Mouse (Mus musculus): ENCODE results near the gene Tspan14.

Tspan14 gene

GRCm38 (mm10) chr14:40917632-40918031, 49.0 kb downstream of the Tspan14 start:
- DNase-seq (ENCODE audit: low spot score in 2 of 2), result peak; percentile 76 to 90

- no peak for DNase-seq (ENCODE audit: low spot score in 2 of 2)
Measured at GRCm38 (mm10) chr14:40916667-40917066, 49.9 kb downstream of the Tspan14 start.

DNA sequence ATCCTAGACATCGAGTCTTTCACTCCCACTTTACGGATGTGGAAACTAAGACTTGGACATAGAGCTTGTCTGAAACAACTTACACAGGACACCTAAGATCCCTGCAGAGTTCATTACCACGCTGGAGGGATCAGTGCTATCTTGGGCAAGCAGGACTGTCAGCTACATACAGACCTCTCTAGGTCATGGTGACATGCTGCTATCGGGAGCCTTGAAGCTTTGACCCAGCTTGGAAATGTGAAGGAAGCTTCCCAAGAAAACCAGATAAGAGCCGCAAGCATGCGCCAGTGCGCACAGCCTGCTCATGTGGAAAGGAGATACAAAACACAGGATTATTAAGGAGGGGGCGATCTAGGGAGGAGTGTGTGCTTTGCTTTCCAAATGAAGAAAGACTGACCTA, 50.8 kb downstream of the Tspan14 start:
- no peak for DNase-seq (ENCODE audit: low spot score in 2 of 2)

- DNase-seq (ENCODE audit: low spot score in 2 of 2), result no peak
Measured at GRCm38 (mm10) chr14:40914701-40915100, 51.9 kb downstream of the Tspan14 start.

DNA sequence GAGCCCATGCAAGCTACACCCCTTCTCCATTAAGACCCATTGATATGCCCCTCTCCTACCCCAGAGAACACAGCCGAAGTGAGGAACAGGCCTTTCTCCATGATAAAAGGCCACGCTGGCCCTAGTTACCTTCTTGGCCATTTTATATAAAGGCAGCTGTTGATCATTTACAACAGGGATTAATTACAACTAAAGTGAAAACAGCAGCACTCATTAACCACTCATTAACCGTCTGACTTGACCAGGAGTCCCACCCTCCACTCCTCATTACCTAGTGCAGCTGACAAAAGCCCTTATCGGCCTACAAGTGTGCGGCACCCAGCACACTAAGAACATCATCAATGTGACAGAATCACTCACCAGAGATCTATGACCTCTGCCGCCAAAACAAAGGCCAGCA, 52.9 kb downstream of the Tspan14 start:
- DNase-seq (ENCODE audit: low spot score in 2 of 2), result no peak

- no peak for DNase-seq (ENCODE audit: low spot score in 2 of 2)
Measured at GRCm38 (mm10) chr14:40911529-40911928, 55.1 kb downstream of the Tspan14 start.

DNA sequence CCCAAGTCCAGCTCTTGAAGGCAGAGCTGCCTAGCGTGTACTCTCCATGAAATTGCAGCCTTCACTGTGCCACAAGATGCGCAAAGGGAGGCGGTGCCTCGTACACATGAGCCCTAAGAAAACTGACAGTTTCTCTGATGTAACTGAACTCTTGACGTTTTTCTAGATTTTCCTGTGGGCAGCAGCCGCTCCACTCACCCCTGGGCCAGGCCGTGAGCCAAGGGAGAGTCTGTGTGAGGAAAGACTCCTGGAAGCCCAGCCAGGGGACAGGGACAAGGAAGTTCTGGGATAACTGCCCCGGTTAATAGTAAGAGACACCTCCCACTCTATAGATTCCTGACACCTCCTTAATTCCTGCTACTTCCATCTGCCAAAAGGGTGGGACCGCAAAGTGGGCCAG, 57.8 kb downstream of the Tspan14 start:
- no peak for DNase-seq (ENCODE audit: low spot score in 2 of 2)

GRCm38 (mm10) chr14:40906770-40907169, 59.8 kb downstream of the Tspan14 start:
- no peak for DNase-seq (ENCODE audit: low spot score in 2 of 2)

- DNase-seq (ENCODE audit: low spot score in 2 of 2), result no peak
Measured at GRCm38 (mm10) chr14:40905813-40906212, 60.8 kb downstream of the Tspan14 start.

DNA sequence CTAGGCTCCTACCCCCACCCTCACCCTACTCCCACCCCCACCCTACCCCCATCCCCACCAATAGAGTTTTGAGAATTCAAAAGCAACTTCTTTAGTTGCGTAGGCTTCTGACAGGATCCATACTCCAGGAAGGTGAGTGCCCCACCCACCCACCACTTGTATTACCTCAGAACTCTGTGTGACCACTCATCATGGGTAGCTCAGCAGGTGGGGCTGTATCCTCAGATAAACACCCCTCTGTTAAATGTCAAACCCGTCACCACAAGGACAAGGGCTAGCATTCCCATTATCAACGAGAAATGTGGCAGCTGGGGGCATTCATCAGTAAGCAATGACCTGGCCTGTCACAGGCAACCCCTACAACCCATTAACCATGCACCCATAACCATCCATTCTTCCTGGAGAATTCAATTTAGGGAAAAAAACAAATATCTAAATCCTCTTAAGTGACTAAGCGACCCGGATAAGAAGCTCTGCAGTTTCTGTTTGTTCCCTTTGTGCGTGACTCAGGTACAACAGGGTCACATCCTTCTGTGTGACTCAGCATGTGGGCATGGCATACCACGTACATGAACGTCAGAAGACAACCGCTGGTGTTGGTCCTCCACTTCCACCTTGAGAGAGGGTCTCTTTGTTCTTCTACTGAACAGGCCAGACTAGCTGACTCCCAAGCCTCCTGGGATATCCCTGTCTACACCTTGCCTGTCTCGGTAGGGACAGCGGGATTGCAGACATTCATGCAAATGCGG, 64.1 kb downstream of the Tspan14 start:
- DNase-seq (ENCODE audit: low spot score in 2 of 2), result no peak

DNA sequence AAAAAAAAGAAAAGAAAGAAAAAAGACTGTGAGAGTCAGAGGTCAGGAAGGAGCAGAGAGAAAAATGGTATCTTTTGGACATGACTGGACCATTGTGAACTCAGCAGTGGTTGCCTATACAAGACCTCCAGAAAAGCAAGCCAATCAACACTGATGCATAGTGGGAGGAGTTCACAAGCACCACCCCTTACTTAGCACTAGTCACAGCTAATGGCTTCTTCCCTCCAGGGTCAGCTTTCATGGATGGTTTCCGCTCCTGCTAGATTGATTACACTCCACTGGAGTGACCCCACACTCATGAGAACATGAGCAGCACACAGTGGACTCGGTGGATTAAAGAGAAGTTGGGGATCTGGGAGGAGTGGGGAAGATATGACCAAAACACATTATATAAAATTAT, 66.3 kb downstream of the Tspan14 start:
- no peak for DNase-seq (ENCODE audit: low spot score in 2 of 2)

DNA sequence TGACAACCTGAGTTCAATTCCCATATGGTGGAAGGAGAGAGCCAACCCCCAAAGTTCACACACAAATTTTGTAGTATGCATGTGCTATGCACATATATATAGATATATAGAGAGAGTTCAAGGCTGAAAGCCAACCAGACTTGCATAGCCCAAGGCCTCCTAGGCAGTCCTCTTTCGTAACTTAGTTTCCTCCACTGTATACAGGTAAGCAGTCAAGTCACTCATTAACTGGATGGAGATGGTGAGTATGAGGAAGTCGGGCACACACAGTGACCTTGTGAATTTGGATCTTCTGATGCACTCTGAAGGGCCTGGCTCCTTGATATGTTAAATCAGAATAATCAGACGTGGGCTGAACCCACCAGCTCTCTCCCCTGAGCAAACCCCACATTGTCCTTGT, 68.7 kb downstream of the Tspan14 start:
- no peak for DNase-seq (ENCODE audit: low spot score in 2 of 2)

GRCm38 (mm10) chr14:40895681-40896080, 70.9 kb downstream of the Tspan14 start:
- no peak for DNase-seq (ENCODE audit: low spot score in 2 of 2)

DNA sequence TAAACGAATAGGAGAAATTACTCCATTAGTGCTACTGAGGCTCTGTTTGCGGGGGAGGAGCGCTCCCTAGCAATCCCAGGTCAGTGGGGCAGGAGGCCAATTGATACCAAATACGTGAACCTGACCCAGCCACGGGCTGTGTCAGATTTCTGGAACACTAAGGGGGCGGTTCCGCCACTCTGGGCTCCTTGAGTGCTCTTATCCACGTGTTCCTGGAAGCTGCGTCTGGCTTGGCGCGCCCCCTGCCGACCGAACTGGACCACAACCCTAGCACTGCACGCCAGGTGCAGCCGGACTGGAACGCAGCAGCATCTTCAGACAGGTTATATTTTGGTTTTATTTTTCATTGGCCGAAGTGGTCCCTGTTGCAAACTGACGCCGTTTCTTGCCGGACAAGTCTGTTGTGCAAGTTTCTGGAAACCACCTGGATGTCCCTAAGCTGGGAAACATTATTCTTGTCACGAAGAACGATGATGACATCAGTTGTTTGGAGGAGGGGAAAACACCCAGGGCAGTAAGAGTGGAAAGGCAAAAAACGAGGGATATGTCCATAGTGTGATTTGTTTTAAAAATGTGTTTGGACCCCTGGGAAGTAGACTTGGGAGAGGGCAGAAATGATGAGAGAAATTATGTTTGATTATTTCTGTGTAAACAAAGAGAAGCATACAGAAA, 71.9 kb downstream of the Tspan14 start:
- peak; percentile 25 to 48 for DNase-seq (ENCODE audit: low spot score in 2 of 2)

DNA sequence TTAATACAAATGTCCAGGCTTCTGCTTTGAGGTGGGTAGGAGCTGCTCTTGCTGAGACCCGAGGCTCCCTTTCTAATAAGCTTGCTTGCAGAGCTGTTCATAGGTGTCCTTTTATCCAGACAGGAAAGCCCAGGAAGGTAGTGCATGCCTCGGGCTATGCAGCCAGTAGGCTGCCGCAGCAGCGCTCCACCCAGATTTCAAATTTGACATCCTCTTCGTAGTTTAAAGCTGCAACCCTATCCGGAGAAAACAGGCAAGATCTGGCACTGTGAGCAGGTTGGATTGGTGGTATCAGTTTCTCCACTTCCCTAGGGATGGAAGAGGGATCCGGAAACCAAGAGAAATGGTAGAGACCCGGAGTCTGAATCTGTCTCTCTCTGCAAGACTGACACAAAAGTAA, 72.7 kb downstream of the Tspan14 start:
- DNase-seq (ENCODE audit: low spot score in 2 of 2), result no peak

GRCm38 (mm10) chr14:40893196-40893595, 73.4 kb downstream of the Tspan14 start, which contains the start of gene Sh2d4b:
Gene Sh2d4b, minus strand, starts transcription at chr14:40893266.
- no peak for DNase-seq (ENCODE audit: low spot score in 2 of 2)

DNA sequence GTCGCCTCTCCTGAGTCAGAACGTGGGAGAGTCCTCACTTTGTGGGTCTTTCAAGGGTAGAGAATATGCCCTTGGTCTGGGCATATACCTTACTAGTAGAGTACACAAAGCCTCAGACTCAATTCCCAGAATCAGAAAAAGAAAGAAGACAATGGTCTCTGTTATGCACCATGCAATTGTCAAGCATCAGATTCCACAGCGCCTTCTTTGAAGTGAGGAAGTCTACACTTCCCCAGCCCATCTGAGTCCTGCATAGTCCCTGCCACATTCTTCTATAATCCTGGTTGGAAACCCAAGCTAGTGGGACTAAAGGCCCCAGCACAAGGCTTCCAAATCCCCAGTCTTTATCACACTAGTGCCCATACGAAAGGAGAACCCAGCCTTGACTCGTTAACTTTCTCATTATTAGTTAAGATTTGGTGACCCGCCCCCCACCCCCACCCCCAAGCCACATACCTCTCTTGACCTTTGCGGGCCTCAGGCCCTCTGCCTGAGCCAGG, 74.2 kb downstream of the Tspan14 start:
- DNase-seq (ENCODE audit: low spot score in 2 of 2), result no peak

DNA sequence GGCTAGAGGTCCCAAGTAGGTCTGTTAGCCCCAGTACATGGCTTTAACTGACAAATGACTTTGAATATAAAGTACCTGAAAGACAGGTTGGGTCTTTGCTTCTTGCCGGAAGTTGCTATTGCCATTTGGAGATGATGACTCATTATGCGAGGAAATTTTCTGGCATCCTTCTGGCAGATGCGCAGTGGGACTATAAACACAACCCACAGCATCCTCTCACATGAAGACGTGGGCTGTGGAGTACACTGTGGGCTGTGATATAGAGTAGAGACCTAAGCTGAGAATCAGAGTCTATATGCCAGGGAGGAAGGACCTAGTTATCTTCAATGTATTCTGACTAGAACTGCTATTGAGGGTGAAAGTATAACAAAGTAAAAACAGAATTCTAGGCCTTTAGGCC, 75.1 kb downstream of the Tspan14 start:
- no peak for DNase-seq (ENCODE audit: low spot score in 2 of 2)

DNA sequence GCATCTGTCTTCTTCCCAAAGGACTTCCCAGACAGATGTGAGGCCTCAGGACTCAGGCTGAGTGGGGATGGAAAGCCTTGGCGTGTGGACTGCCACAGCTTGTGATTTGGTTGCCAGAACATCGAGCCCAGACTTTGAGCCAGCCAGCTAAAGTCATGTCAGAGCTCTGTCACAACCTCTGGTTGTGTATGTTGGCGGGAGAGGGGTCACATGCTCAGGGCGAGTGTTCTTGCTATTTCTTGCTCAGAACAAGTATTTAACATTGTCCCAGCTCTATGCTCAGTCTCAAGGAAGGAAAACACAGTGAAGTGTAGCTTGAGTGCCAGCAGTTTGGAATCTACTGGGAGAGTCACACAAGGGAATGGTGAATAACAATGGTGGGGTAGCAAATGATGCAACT, 76.9 kb downstream of the Tspan14 start:
- no peak for DNase-seq (ENCODE audit: low spot score in 2 of 2)

- DNase-seq (ENCODE audit: low spot score in 2 of 2), result no peak
Measured at GRCm38 (mm10) chr14:40889181-40889580, 77.4 kb downstream of the Tspan14 start.

DNA sequence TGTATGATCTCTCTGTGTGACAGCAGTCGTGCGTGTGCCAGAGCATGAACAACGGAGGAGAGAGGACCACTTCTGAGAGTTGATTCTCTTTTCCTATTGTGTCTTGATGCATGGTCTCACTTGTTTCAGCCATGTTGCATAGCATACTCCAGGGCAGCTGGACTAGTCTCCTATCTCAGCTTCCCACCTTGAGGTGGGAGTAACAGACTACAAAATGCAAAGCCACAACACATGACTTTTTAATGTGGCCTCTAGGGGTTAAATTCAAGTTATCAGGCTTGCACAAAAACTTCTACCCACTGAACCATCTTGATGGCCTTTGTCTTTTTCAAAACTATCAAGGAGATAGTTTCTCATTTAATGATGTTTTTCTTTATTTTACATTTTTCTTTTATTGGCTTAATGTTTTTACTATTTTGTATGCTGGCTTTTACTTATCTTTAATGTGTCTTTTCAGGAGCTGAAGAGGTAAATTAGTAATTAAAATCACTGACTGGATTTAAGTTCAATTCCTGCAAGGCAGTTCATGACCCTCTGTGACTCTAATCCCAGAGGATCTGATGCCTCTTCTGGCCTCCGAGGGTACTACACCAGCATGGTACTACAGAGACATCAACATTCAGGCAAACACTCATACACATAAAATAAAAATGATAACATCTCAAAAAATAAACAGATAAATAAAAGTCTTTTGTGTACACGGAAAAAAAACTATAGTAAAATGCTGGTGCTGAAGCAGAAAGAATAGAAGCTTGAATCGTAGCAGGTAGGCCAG, 80.0 kb downstream of the Tspan14 start:
- DNase-seq (ENCODE audit: low spot score in 2 of 2), result no peak

DNA sequence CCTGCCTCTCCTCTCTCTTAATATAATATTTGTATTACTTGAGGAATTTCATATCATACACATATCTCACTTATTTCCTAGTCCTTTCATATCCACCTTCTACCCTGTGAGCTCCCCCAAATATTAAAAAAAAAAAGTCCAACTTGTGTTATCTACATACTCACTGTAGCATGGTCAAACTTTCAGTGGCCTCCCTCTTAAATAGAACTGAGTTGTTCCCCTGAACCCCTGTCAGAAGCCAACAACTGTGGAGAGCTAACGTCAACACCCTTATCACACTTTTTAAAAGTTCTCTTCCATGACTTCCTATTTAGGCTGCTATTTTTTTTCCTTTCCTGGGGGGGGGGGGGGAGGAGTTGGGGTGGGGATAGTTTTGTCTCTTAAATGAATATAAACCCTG, 80.9 kb downstream of the Tspan14 start:
- DNase-seq (ENCODE audit: low spot score in 2 of 2), result no peak

Measured in spleen, postnatal 14 days (tissue).